10 mouse cellular contexts compared by ENCODE assay signal in the genomic region with DNA sequence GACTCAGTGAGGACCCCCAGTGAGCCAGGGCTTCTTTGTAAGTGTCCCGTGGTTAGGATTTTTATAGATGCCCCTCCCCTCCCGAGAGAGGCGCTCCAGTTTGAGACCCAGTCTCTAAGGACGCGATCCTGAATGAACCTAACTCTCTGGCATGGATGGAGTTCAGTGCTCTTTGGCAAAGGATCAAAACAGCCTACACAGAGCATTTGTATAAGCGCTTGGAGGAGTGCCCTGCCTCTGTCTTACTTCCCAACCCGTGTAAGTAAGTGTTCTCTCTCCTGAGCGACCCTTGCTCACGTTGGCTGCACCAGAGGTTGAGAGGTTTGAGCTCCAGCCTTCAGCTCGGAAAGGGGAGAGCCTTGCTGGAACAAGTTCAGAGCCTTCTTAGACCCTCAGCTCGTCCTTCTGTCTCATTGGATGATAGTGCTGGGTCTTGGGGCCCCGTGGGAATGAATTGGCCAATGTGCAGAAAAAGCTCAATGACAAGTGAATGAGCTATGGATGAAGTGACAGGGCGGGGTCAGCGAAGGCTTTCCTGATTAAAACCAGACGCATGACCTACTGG. TPM values are rescaled to one million over a fixed set of nuclear protein-coding genes. Genes with fewer than 3 reads are reported as not detected.
DNase-seq lines count a peak whose midpoint lies in the region; ATAC-seq lines count a peak whose summit lies in the region.
"Had no signal": no experiment of that assay in that cellular context is flagged by ENCODE, and none has a peak within 500 bp of the region (broad histone marks: within the 10 kb centered on the region; RNA-seq: fewer than 3 reads in every experiment).

No protein-coding gene starts in this region.

- no peak overlapping the region for H3K4me2 ChIP-seq in midbrain, embryonic 14.5 days (ENCODE audit: low read length)
- H3K4me2 ChIP-seq in kidney, embryonic 16.5 days (replicated peaks; ENCODE audit: low read depth, low read length) = no peak overlapping the region
- H3K4me2 ChIP-seq: liver, embryonic 12.5 days had no signal

- H3K9me3 ChIP-seq in midbrain, embryonic 14.5 days (ENCODE audit: control insufficient read depth, low read length) = no peaks in the 10 kb centered on the region
- H3K9me3 ChIP-seq in midbrain, embryonic 10.5 days (replicated peaks) = peaks cover 11% of the 10 kb centered on the region
- H3K9me3 ChIP-seq in kidney, embryonic 16.5 days (ENCODE audit: low read length) = no peaks in the 10 kb centered on the region; the same call in 1 of the 2 replicates
- H3K9me3 ChIP-seq: liver, embryonic 12.5 days had no signal

- no peaks in the 10 kb centered on the region for H3K36me3 ChIP-seq in midbrain, embryonic 14.5 days (ENCODE audit: control insufficient read depth, insufficient read depth, low read length)
- 0 out of 2 replicates have a peak, but pooled peaks cover 7% of the 10 kb centered on the region for H3K36me3 ChIP-seq in midbrain, embryonic 10.5 days
- H3K36me3 ChIP-seq in kidney, embryonic 16.5 days (ENCODE audit: insufficient read depth, low read length) = no peaks in the 10 kb centered on the region

- no peaks in the 10 kb centered on the region for H3K27me3 ChIP-seq in midbrain, embryonic 14.5 days (ENCODE audit: control insufficient read depth, insufficient read depth, low read length)
- no peaks in the 10 kb centered on the region for H3K27me3 ChIP-seq in midbrain, embryonic 10.5 days (ENCODE audit: low read depth, poor library complexity, severe bottlenecking)
- H3K27me3 ChIP-seq in kidney, embryonic 16.5 days (ENCODE audit: insufficient read depth, low read length) = no peaks in the 10 kb centered on the region
- H3K27me3 ChIP-seq: liver, embryonic 12.5 days had no signal

- H3K27ac ChIP-seq in midbrain, embryonic 14.5 days (replicated peaks; ENCODE audit: low read depth, low read length) = no peak overlapping the region
- H3K27ac ChIP-seq in midbrain, embryonic 10.5 days (replicated peaks) = no peak overlapping the region
- peak overlapping the region; percentile 6 for H3K27ac ChIP-seq in kidney, embryonic 16.5 days (ENCODE audit: low read length)
- H3K27ac ChIP-seq: liver, embryonic 12.5 days had no signal

- H3K9ac ChIP-seq in midbrain, embryonic 14.5 days (replicated peaks; ENCODE audit: low read length) = no peak overlapping the region
- no peak overlapping the region for H3K9ac ChIP-seq in kidney, embryonic 16.5 days (replicated peaks; ENCODE audit: low read length)
- H3K9ac ChIP-seq: liver, embryonic 12.5 days had no signal

- H3K4me1 ChIP-seq in midbrain, embryonic 14.5 days (ENCODE audit: control insufficient read depth, insufficient read depth, low read length) = no peaks in the 10 kb centered on the region
- H3K4me1 ChIP-seq in midbrain, embryonic 10.5 days = no peaks in the 10 kb centered on the region
- H3K4me1 ChIP-seq in kidney, embryonic 16.5 days (ENCODE audit: insufficient read depth, low read length) = peaks cover 5% of the 10 kb centered on the region; the same call in 1 of the 2 replicates

- ATAC-seq in midbrain, embryonic 14.5 days (ENCODE audit: low FRiP score, low TSS enrichment) = no peak
- peak; percentile 52; the same call in 1 of the 2 replicates for ATAC-seq in kidney, embryonic 16.5 days (ENCODE audit: low FRiP score, low TSS enrichment)
- ATAC-seq: activated CD4-positive, CD25-positive, alpha-beta regulatory T cell, adult 4 months; liver, embryonic 12.5 days had no signal

- WGBS in midbrain, embryonic 14.5 days = 85% methylated on average over 15 of the region's 15 CpGs
- WGBS in midbrain, embryonic 10.5 days = 85% methylated on average over 15 of the region's 15 CpGs
- 67% methylated on average over 15 of the region's 15 CpGs for WGBS in kidney, embryonic 16.5 days

- peak; percentile 32 for DNase-seq in midbrain, embryonic 14.5 days
- DNase-seq in midbrain, embryonic 10.5 days (ENCODE audit: low spot score) = no peak
- peak; percentile 32 to 60 for DNase-seq in gastrocnemius, adult 8-10 months (ENCODE audit: low spot score in 2 of 2)
- DNase-seq in skeletal muscle tissue, adult 2 months (ENCODE audit: low read depth, low spot score) = peak; percentile 66
- DNase-seq in urinary bladder, adult 2 months (ENCODE audit: low spot score) = no peak
- no peak for DNase-seq in thymus, postnatal 4 days
- DNase-seq in right cerebral cortex, adult 2 months (ENCODE audit: low spot score in 2 of 2) = no peak

- no peak overlapping the region for H3K4me3 ChIP-seq in midbrain, embryonic 14.5 days (replicated peaks; ENCODE audit: low read depth, low read length)
- no peak overlapping the region for H3K4me3 ChIP-seq in midbrain, embryonic 10.5 days
- H3K4me3 ChIP-seq in kidney, embryonic 16.5 days (ENCODE audit: low read length) = no peak overlapping the region
- H3K4me3 ChIP-seq: liver, embryonic 12.5 days had no signal

RNA-seq across cellular contexts. Expression of gene Taok3, which starts 33.7 kb away (rescaled TPM):
- polyA plus RNA-seq in midbrain, embryonic 14.5 days (2014; fragmentation: Nextera tagmentation; extraction: Ambion mirVana) = 50.3 and 52.6 TPM in 2 replicates
- 12.0 and 16.8 TPM in 2 replicates for polyA plus RNA-seq in midbrain, embryonic 10.5 days (2016; fragmentation: Nextera tagmentation; extraction: Ambion mirVana)
- total RNA-seq in gastrocnemius, adult 8-10 months (2022) = 1 to 10 TPM; 3.0 to 4.5 (median 3.7) TPM
- 18.8 and 20.1 TPM in 2 replicates for polyA plus RNA-seq in kidney, embryonic 16.5 days (2015; fragmentation: Nextera tagmentation; extraction: Ambion mirVana)
- 18.1 and 21.7 TPM in 2 replicates for polyA plus RNA-seq in urinary bladder, adult 2 months (2012; rRNA removed)

RNA-seq across cellular contexts. Expression of gene Suds3, which starts 37.7 kb away (rescaled TPM):
- 52.9 and 83.1 TPM in 2 replicates for polyA plus RNA-seq in midbrain, embryonic 14.5 days (2014; fragmentation: Nextera tagmentation; extraction: Ambion mirVana)
- 80.6 and 84.5 TPM in 2 replicates for polyA plus RNA-seq in midbrain, embryonic 10.5 days (2016; fragmentation: Nextera tagmentation; extraction: Ambion mirVana)
- 10 to 100 TPM; 76.0 to 91.9 (median 89.6) TPM for total RNA-seq in gastrocnemius, adult 8-10 months (2022)
- 68.9 and 73.7 TPM in 2 replicates for polyA plus RNA-seq in kidney, embryonic 16.5 days (2015; fragmentation: Nextera tagmentation; extraction: Ambion mirVana)
- 69.9 and 73.2 TPM in 2 replicates for polyA plus RNA-seq in urinary bladder, adult 2 months (2012; rRNA removed)

Comparison
In these comparisons a context has a peak if more than half of its experiments do, and no peak if none do; other contexts are left out.
1. DNase-seq: peak in midbrain, embryonic 14.5 days (single experiment), gastrocnemius, adult 8-10 months (2 of 2) and skeletal muscle tissue, adult 2 months (single experiment); none in midbrain, embryonic 10.5 days (single experiment), urinary bladder, adult 2 months (single experiment), thymus, postnatal 4 days (single experiment) and right cerebral cortex, adult 2 months (0 of 2).